Mouse (Mus musculus): ENCODE results near the gene Asl. TPM values are rescaled to one million over a fixed set of nuclear protein-coding genes. Genes with fewer than 3 reads are reported as not detected.

Asl gene
- 1 to 10 TPM; 3.2 to 4.6 TPM for total RNA-seq (2021)
- polyA plus RNA-seq (2012; rRNA removed), result 5.9 and 6.5 TPM in 2 replicates
- long read RNA-seq, partial matches to known transcripts, result 0 of 5 reads
- long read RNA-seq, other reads (novel, unspliced or antisense), result 1 of 5 reads

- 1% methylated on average over 51 of the region's 51 CpGs for WGBS
- no peaks in the 10 kb centered on the region for H3K27me3 ChIP-seq (ENCODE audit: control insufficient read depth, insufficient read depth, low read length)
- H3K4me1 ChIP-seq (ENCODE audit: control insufficient read depth, insufficient read depth, low read length), result peaks cover 1% of the 10 kb centered on the region; the same call in 1 of the 2 replicates
- peak within 1 kb of the TSS; percentile 83 for H3K27ac ChIP-seq
- TF ChIP-seq EP300 (IDR thresholded peaks at IDR 0.05; ENCODE audit: insufficient read depth, low read depth, low read length) (0 out of 2 replicates have a peak, but pooled peaks have one; percentile 16), POLR2A (IDR thresholded peaks at IDR 0.05; ENCODE audit: insufficient read depth, low read depth, low read length) (peak; percentile 78), CTCF (IDR thresholded peaks at IDR 0.05) (no peak)
- H3K9ac ChIP-seq (ENCODE audit: low read depth, low read length), result peak within 1 kb of the TSS; percentile 65
- H3K36me3 ChIP-seq (ENCODE audit: control insufficient read depth, insufficient read depth, low read length), result no peaks in the 10 kb centered on the region
- peak; percentile 91 to 95 for DNase-seq
- H3K79me2 ChIP-seq (replicated peaks; ENCODE audit: control insufficient read depth, insufficient read depth, low read length), result no peaks in the 10 kb centered on the region; the same call in 1 of the 2 replicates
- H3K4me3 ChIP-seq, result peak within 1 kb of the TSS; percentile 67
- intact Hi-C loops (cut with DNase I), result no loop called here
Observed at GRCm38 (mm10) chr5:130029142-130029897, at the start of gene Asl, which contains the start of gene Crcp. TSS of gene Asl (minus strand) at chr5:130029247. TSS of gene Crcp (plus strand) at chr5:130029290.

- H3K9ac ChIP-seq (ENCODE audit: low read depth, low read length), result peak overlapping the region; percentile 34; the same call in 1 of the 2 replicates
- peaks cover 15% of the 10 kb centered on the region for H3K4me1 ChIP-seq (ENCODE audit: control insufficient read depth, insufficient read depth, low read length)
Observed at GRCm38 (mm10) chr5:130078834-130079156, 49.7 kb upstream of the Asl start.

GRCm38 (mm10) chr5:130078096-130078833 lies 49.2 kb upstream of the Asl start:
- intact Hi-C loops (cut with DNase I), result loop anchor here (2.0 to 5.0 kb wide), 3 partner anchors 36 to 64 kb away; partner anchors contain the start of gene Kctd7

More at GRCm38 (mm10) chr5:130078834-130079156, 49.7 kb upstream of the Asl start:
- WGBS, result 36% methylated on average over 6 of the region's 6 CpGs
- Histone ChIP-seq H3K27ac (peak overlapping the region; percentile 68), H3K36me3 (ENCODE audit: control insufficient read depth, insufficient read depth, low read length) (no peaks in the 10 kb centered on the region), H3K4me3 (peak overlapping the region; percentile 77), H3K79me2 (replicated peaks; ENCODE audit: control insufficient read depth, insufficient read depth, low read length) (no peaks in the 10 kb centered on the region), H3K27me3 (ENCODE audit: control insufficient read depth, insufficient read depth, low read length) (no peaks in the 10 kb centered on the region)
- intact Hi-C loops (cut with DNase I), result loop anchor here (2.0 to 5.0 kb wide), 3 partner anchors 36 to 64 kb away; partner anchors contain the start of gene Kctd7
- TF ChIP-seq CTCF (IDR thresholded peaks at IDR 0.05), result no peak
- TF ChIP-seq POLR2A (IDR thresholded peaks at IDR 0.05; ENCODE audit: insufficient read depth, low read depth, low read length), result no peak
- no peak for TF ChIP-seq EP300 (IDR thresholded peaks at IDR 0.05; ENCODE audit: insufficient read depth, low read depth, low read length)
- DNase-seq, result no peak

GRCm38 (mm10) chr5:130076396-130076795 lies 47.3 kb upstream of the Asl start:
- 0 out of 2 replicates have a peak, but pooled peaks have one; percentile 15 for TF ChIP-seq EP300 (IDR thresholded peaks at IDR 0.05; ENCODE audit: insufficient read depth, low read depth, low read length)
- TF ChIP-seq CTCF (IDR thresholded peaks at IDR 0.05), result no peak
- 29% methylated on average over 6 of the region's 6 CpGs for WGBS
- no peak overlapping the region for H3K9ac ChIP-seq (ENCODE audit: low read depth, low read length)
- no peaks in the 10 kb centered on the region for H3K36me3 ChIP-seq (ENCODE audit: control insufficient read depth, insufficient read depth, low read length)
- peak in 1 of 2 experiments; percentile 50 for DNase-seq
- H3K27ac ChIP-seq, result no peak overlapping the region
- H3K4me1 ChIP-seq (ENCODE audit: control insufficient read depth, insufficient read depth, low read length), result peaks cover 12% of the 10 kb centered on the region
- H3K27me3 ChIP-seq (ENCODE audit: control insufficient read depth, insufficient read depth, low read length), result no peaks in the 10 kb centered on the region
- no peak overlapping the region for H3K4me3 ChIP-seq
- intact Hi-C loops (cut with DNase I), result loop anchor here (5.0 kb wide), 2 partner anchors 34 to 66 kb away; partner anchors contain the start of gene Kctd7
- no peaks in the 10 kb centered on the region for H3K79me2 ChIP-seq (replicated peaks; ENCODE audit: control insufficient read depth, insufficient read depth, low read length)

More at GRCm38 (mm10) chr5:130078096-130078833, 49.2 kb upstream of the Asl start:
- H3K4me3 ChIP-seq, result no peak overlapping the region
- no peak overlapping the region for H3K9ac ChIP-seq (ENCODE audit: low read depth, low read length)
- H3K27me3 ChIP-seq (ENCODE audit: control insufficient read depth, insufficient read depth, low read length), result no peaks in the 10 kb centered on the region
- no peaks in the 10 kb centered on the region for H3K79me2 ChIP-seq (replicated peaks; ENCODE audit: control insufficient read depth, insufficient read depth, low read length)
- TF ChIP-seq CTCF (IDR thresholded peaks at IDR 0.05) (no peak), EP300 (IDR thresholded peaks at IDR 0.05; ENCODE audit: insufficient read depth, low read depth, low read length) (no peak), POLR2A (IDR thresholded peaks at IDR 0.05; ENCODE audit: insufficient read depth, low read depth, low read length) (no peak)
- peak overlapping the region; percentile 68 for H3K27ac ChIP-seq
- WGBS, result 47% methylated on average over 9 of the region's 9 CpGs
- peaks cover 12% of the 10 kb centered on the region for H3K4me1 ChIP-seq (ENCODE audit: control insufficient read depth, insufficient read depth, low read length)
- no peaks in the 10 kb centered on the region for H3K36me3 ChIP-seq (ENCODE audit: control insufficient read depth, insufficient read depth, low read length)
- DNase-seq, result no peak

GRCm38 (mm10) chr5:130074491-130074890 lies 45.4 kb upstream of the Asl start:
- no peaks in the 10 kb centered on the region for H3K27me3 ChIP-seq (ENCODE audit: control insufficient read depth, insufficient read depth, low read length)

More at GRCm38 (mm10) chr5:130074491-130074890, 45.4 kb upstream of the Asl start:
- no peak overlapping the region for H3K27ac ChIP-seq
- H3K36me3 ChIP-seq (ENCODE audit: control insufficient read depth, insufficient read depth, low read length), result no peaks in the 10 kb centered on the region
- no peak overlapping the region for H3K4me3 ChIP-seq
- peaks cover 9% of the 10 kb centered on the region for H3K4me1 ChIP-seq (ENCODE audit: control insufficient read depth, insufficient read depth, low read length)
- intact Hi-C loops (cut with DNase I), result no loop called here
- no peak for TF ChIP-seq CTCF (IDR thresholded peaks at IDR 0.05)
- TF ChIP-seq EP300 (IDR thresholded peaks at IDR 0.05; ENCODE audit: insufficient read depth, low read depth, low read length), result no peak
- no peak for TF ChIP-seq POLR2A (IDR thresholded peaks at IDR 0.05; ENCODE audit: insufficient read depth, low read depth, low read length)
- H3K9ac ChIP-seq (ENCODE audit: low read depth, low read length), result no peak overlapping the region
- no peaks in the 10 kb centered on the region for H3K79me2 ChIP-seq (replicated peaks; ENCODE audit: control insufficient read depth, insufficient read depth, low read length)
- 85% methylated on average over 6 of the region's 6 CpGs for WGBS
- no peak for DNase-seq

Data from heart, adult 2 months (tissue).